Mouse (Mus musculus) hindbrain, embryonic 11.5 days (tissue): Measurements from ENCODE around the gene Opn3. TPM values are rescaled to one million over a fixed set of nuclear protein-coding genes. Genes with fewer than 3 reads are reported as not detected.

Experiments
- ATAC-seq: fragments of 200-750 bp; cut with Nextera tagmentation; 2 replicates; pipeline ENCODE4 v1.8.0; 2017; ENCODE audit warnings: mild to moderate bottlenecking, moderate TSS enrichment, moderate library complexity; ENCODE audit not compliant: low FRiP score
- DNase-seq: peaks from one replicate; pipeline ENCODE4 v3.0.0-alpha.2; 2015; ENCODE audit warnings: low spot score
- H3K27ac ChIP-seq: fragments of 300-500 bp; sonication (generic); 2 replicates; pipeline ENCODE4 v1.5.1; 2014; ENCODE audit warnings: mild to moderate bottlenecking, low read depth, low read length
- H3K27me3 ChIP-seq: fragments of 300-500 bp; sonication (generic); 2 replicates; pipeline ENCODE4 v1.6.1; 2014; ENCODE audit warnings: mild to moderate bottlenecking, low read length, moderate library complexity, mixed read lengths; ENCODE audit not compliant: control insufficient read depth, insufficient read depth
- H3K36me3 ChIP-seq: fragments of 300-500 bp; sonication (generic); 2 replicates; pipeline ENCODE4 v1.6.1; 2014; ENCODE audit warnings: mild to moderate bottlenecking, low read length, moderate library complexity, mixed read lengths; ENCODE audit not compliant: control insufficient read depth, insufficient read depth
- H3K4me1 ChIP-seq: fragments of 300-500 bp; sonication (generic); replicated peaks from 2 replicates; pipeline ENCODE4 v1.6.1; 2014; ENCODE audit warnings: low read length, mixed read lengths; ENCODE audit not compliant: control insufficient read depth, insufficient read depth
- H3K4me2 ChIP-seq: fragments of 300-500 bp; sonication (generic); replicated peaks from 2 replicates; pipeline ENCODE4 v1.6.1; 2014; ENCODE audit warnings: mild to moderate bottlenecking, low read depth, low read length
- H3K4me3 ChIP-seq: fragments of 300-500 bp; sonication (generic); 2 replicates; pipeline ENCODE4 v1.5.1; 2014; ENCODE audit warnings: low read depth, low read length
- H3K9ac ChIP-seq: fragments of 300-500 bp; sonication (generic); 2 replicates; pipeline ENCODE4 v1.6.1; 2014; ENCODE audit warnings: low read depth, low read length
- H3K9me3 ChIP-seq: fragments of 300-500 bp; sonication (generic); 2 replicates; pipeline ENCODE4 v1.6.1; 2016; ENCODE audit warnings: low read length; ENCODE audit not compliant: control insufficient read depth
- WGBS: fragments of 180-500 bp; shearing (Covaris S2); extraction: QIAGEN DNeasy Blood & Tissue Kit; methylation state at CpG from one replicate; pipeline ENCODE4 v1.1.7; 2014; 5-methylcytosine and 5-hydroxymethylcytosine counted together
- polyA plus RNA-seq: library from polyadenylated mRNA; unstranded; fragments of >200 nt; fragmentation: Nextera tagmentation; extraction: Ambion mirVana; gene quantifications from 2 replicates; pipeline ENCODE4 v1.2.1, GENCODE M21; 2014

The Opn3 gene
- polyA plus RNA-seq, 1 experiment from 2014 or later, result 12.4 TPM

DNA sequence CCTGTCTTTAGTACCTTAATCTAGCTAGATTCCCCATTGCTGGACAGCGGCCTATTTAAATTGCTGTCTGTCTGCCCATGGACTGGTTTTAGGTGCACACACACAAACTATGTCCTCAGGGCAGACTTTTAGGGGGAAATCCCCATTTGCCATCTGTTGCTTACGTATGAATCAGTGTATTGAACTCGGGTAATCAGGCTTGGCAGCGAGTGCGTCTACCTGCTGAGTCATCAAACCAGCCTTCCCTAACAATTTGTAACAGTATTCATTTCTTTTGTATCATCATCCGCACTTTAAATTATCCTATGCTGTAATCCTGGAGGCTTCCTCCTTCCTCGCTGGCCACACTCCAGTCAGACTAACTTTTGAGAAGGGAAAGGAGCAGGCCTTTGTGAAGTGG is 22.5 kb downstream of the Opn3 start:
- 76% methylated on average over 7 of the region's 7 CpGs for WGBS
- DNase-seq (no peak), ATAC-seq (no peak)
- no peaks in the 10 kb centered on the region for H3K4me1 ChIP-seq
- no peaks in the 10 kb centered on the region for H3K9me3 ChIP-seq
- H3K27ac ChIP-seq, result no peak overlapping the region
- no peaks in the 10 kb centered on the region for H3K27me3 ChIP-seq
- H3K4me2 ChIP-seq, result no peak overlapping the region
- no peak overlapping the region for H3K9ac ChIP-seq
- H3K4me3 ChIP-seq, result no peak overlapping the region
- no peaks in the 10 kb centered on the region for H3K36me3 ChIP-seq

DNA sequence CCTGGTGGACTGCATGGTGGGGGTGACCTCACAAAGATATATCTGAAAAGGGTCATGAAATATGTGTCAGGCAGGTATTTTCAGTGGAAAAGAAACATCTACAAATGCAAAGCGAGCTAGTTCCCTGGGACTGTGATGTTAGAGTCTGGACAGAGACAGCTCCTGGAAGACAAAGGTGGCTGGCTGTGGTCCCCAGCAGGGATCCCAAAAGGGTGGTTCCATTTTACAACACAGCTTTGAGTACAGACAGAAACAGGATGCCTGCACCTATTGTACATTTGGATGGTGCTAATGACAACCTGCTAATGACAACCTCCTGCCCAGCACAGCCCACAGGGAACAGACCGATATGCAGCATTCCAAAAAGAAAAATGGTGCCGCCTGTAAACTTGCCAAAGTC is 23.1 kb downstream of the Opn3 start:
- H3K4me2 ChIP-seq, result no peak overlapping the region
- H3K27me3 ChIP-seq, result no peaks in the 10 kb centered on the region
- ATAC-seq (no peak), DNase-seq (no peak)
- H3K9me3 ChIP-seq, result no peaks in the 10 kb centered on the region
- 85% methylated on average over 3 of the region's 3 CpGs for WGBS
- no peaks in the 10 kb centered on the region for H3K36me3 ChIP-seq
- H3K27ac ChIP-seq, result no peak overlapping the region
- H3K9ac ChIP-seq, result no peak overlapping the region
- no peak overlapping the region for H3K4me3 ChIP-seq
- H3K4me1 ChIP-seq, result no peaks in the 10 kb centered on the region

DNA sequence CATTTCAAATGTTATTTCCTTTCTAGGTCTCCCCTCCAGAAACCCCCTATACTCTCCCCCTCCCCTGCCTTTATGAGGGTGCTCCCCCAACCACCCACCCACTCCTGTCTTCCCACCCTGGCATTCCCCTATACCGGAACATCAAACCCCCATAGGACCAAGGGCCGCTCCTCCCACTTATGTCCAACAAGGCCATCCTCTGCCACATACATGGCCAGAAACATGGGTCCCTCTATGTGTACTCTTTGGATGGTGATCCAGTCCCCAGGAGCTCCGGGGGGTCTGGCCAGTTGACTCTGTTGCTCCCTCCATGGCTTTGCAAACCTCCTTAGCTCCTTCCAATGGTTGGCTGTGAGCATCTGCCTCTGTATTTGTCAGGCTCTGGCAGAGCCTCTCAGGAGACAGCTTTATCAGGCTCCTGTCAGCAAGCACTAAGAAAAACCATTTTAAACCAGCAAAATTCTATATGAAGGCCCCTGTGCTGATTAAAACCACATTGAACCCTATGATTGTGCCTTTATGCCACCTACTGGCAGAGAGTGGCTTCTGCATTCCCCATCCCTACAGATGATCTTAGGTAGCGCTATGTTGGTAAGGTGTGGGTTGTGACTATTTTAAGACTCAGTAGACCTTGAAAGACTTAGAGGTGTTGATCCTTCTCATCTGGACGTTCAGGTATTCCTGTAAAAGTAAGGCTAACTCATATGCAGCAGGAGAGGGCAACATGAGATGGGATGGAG is 23.7 kb downstream of the Opn3 start:
- no peaks in the 10 kb centered on the region for H3K27me3 ChIP-seq
- no peak overlapping the region for H3K4me3 ChIP-seq
- no peaks in the 10 kb centered on the region for H3K4me1 ChIP-seq
- WGBS, result 74% methylated on average over 5 of the region's 5 CpGs
- H3K4me2 ChIP-seq, result no peak overlapping the region
- H3K9ac ChIP-seq, result no peak overlapping the region
- DNase-seq, result peak; percentile 36
- H3K36me3 ChIP-seq, result no peaks in the 10 kb centered on the region
- ATAC-seq, result peak; percentile 61; the same call in 1 of the 2 replicates
- no peak overlapping the region for H3K27ac ChIP-seq
- H3K9me3 ChIP-seq, result no peaks in the 10 kb centered on the region

DNA sequence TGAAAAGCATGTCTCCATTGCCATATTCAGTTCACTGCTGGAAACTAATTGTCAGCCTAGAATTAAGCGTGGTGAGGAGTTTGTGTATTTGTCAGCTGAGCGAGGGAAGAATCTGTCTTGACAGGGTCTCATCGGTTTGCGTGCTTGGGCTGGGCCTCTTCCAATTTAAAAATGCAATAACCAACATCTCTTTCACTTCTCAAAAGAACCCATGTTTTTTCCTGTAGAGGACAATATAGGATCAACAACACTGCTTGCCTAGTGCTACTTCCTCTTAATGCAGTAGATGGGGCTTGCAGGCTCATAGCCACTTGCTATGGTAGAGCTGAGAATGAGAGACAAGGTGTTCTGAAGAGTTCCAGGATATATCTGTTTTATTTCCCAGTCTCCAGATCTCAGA is 32.7 kb downstream of the Opn3 start:
- DNase-seq (no peak), ATAC-seq (no peak)
- H3K4me2 ChIP-seq, result no peak overlapping the region
- H3K9ac ChIP-seq, result no peak overlapping the region
- H3K9me3 ChIP-seq, result no peaks in the 10 kb centered on the region
- no peak overlapping the region for H3K4me3 ChIP-seq
- H3K27me3 ChIP-seq, result no peaks in the 10 kb centered on the region
- no peaks in the 10 kb centered on the region for H3K36me3 ChIP-seq
- H3K27ac ChIP-seq, result no peak overlapping the region
- H3K4me1 ChIP-seq, result no peaks in the 10 kb centered on the region
- WGBS, result 96% methylated on average over 4 of the region's 4 CpGs

DNA sequence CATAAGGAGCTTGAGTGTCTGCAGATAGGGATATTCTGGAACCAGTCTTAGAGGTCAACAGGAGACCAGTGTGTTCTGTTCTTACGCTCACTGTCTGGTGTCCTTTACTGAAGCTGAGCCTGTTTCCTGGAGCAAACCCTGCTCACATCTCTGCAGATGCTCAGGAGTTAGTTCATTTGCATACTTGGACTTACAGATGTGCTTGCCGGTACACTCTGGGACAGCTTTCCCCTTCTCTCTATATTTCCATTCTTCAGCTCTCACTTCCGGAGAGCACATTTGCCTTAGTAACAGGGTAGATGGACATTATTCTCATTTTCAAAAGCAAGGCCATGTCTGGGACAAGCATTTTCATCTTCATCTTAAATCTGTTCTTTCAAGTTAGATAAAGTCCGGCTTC is 44.0 kb downstream of the Opn3 start:
- Histone ChIP-seq H3K27me3 (no peaks in the 10 kb centered on the region), H3K9me3 (no peaks in the 10 kb centered on the region), H3K36me3 (no peaks in the 10 kb centered on the region), H3K9ac (no peak overlapping the region), H3K4me1 (no peaks in the 10 kb centered on the region), H3K27ac (no peak overlapping the region), H3K4me2 (no peak overlapping the region), H3K4me3 (no peak overlapping the region)
- no peak for DNase-seq
- 93% methylated on average over 4 of the region's 4 CpGs for WGBS
- no peak for ATAC-seq

DNA sequence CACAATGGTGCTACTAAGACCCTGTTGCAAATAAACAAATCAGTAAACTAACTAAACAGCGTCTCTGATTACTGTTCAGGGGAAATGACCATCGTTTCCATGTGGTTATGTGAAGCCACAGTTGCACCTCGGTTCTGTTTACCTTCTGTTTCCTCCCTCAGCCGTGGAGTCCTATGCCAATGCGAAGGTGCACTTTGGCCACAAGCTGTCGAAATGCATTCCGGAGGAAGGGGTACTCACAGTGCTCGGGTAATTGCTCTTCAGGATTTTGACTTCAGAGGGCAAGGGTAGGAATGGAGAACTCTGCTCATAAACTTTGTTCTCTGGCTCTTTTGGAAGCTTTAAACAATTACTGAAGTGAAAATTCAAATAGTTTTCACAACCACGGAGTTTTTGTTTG is 45.6 kb downstream of the Opn3 start:
- no peak overlapping the region for H3K4me2 ChIP-seq
- H3K36me3 ChIP-seq, result no peaks in the 10 kb centered on the region
- H3K4me3 ChIP-seq, result no peak overlapping the region
- no peak for ATAC-seq
- WGBS, result 83% methylated on average over 9 of the region's 9 CpGs
- no peaks in the 10 kb centered on the region for H3K4me1 ChIP-seq
- H3K9ac ChIP-seq, result no peak overlapping the region
- no peak overlapping the region for H3K27ac ChIP-seq
- no peak for DNase-seq
- no peaks in the 10 kb centered on the region for H3K9me3 ChIP-seq
- H3K27me3 ChIP-seq, result no peaks in the 10 kb centered on the region

DNA sequence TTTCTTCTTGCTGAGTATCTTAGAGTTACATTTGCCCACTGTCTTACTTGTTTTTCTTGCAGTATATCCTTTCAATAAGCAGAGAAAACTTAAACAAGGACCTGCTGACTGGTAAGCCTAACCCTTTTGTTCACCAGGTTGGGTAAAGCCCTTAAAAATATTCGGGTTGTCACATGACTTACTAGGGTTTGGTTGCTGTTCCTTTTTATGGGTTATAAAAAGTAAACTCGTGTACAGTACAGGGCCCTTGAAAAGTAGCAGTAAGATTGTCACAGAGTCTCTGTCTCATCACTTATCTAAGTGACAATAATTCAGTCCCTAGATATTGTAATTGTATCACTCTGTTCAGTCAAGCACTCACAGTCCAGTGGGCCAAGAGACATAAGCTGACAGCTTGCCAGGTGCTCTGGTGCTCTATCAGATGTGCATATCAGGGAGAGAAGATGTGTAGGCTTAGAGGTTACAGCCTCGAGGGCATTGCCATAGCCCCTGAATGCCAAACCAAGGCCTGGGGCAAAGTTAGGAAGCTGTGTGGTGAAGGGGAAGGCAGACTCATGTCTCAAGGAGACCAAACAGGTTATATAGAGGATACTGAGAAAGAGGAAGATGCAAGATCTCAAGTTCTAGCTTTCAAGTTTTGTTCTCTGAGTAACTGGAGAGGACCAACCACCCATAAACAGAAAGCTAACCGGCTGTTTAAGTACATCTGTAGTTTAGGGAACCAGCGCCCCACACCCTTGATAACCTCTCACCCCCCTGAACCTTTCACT is 48.9 kb downstream of the Opn3 start:
- H3K9me3 ChIP-seq, result no peaks in the 10 kb centered on the region
- no peak overlapping the region for H3K4me3 ChIP-seq
- 72% methylated on average over 5 of the region's 5 CpGs for WGBS
- no peaks in the 10 kb centered on the region for H3K27me3 ChIP-seq
- H3K27ac ChIP-seq, result no peak overlapping the region
- no peak overlapping the region for H3K9ac ChIP-seq
- H3K4me2 ChIP-seq, result no peak overlapping the region
- ATAC-seq (no peak), DNase-seq (no peak)
- H3K4me1 ChIP-seq, result no peaks in the 10 kb centered on the region
- H3K36me3 ChIP-seq, result no peaks in the 10 kb centered on the region

DNA sequence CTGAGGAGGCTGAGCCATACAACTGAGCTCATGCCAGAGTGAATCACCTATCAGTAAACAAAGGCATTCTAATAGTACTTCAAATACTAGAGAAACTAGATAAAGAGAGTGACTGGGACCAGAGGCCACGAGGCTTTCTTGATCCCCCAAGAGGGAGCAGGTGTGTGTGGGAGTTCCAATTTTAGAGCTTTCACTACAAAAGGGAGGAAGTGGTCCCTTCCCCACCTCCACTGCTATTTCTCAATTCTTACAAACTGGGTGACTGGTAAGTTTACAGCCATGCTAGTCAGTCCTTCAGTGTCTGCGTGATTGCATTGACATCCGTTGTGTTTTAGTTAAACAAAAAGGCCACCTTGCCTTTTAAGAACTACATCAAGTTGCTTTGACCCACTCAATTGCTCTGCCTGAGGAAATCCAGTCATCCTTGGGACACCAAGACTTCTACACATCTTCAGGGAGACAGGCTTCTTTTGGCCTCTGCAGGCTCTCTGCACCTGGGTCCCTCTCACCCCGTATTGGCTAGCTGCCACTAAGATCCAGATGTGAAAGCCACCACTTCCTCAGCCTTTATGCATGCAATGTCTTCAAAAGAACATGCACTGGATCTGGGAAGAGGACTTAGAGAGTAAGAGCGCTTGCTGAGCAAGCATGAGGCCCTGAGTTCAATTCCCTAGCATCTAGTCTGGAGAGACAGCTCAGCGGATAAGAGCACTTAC is 52.0 kb downstream of the Opn3 start:
- Histone ChIP-seq H3K9me3 (no peaks in the 10 kb centered on the region), H3K27ac (no peak overlapping the region), H3K4me1 (no peaks in the 10 kb centered on the region), H3K36me3 (no peaks in the 10 kb centered on the region), H3K9ac (no peak overlapping the region), H3K4me2 (no peak overlapping the region), H3K4me3 (no peak overlapping the region), H3K27me3 (no peaks in the 10 kb centered on the region)
- WGBS, result 88% methylated on average over 6 of the region's 6 CpGs
- DNase-seq, result no peak
- no peak for ATAC-seq
